Mouse (Mus musculus) limb, embryonic 12.5 days (tissue): ENCODE data around the gene D2hgdh. TPM values are rescaled to one million over a fixed set of nuclear protein-coding genes. Genes with fewer than 3 reads are reported as not detected.
"Not testable (repeated sequence)": the region's sequence is repeated elsewhere in the genome, so short reads cannot be mapped to it uniquely, and the experiment has no call there.

ENCODE experiments used
- ATAC-seq: fragments of 200-750 bp; cut with Nextera tagmentation; 2 replicates; pipeline ENCODE4 v1.8.0; 2017; ENCODE audit warnings: low read depth, moderate TSS enrichment; ENCODE audit not compliant: insufficient number of reproducible peaks, insufficient read depth, low FRiP score, low TSS enrichment
- H3K27ac ChIP-seq: fragments of 300-500 bp; sonication (generic); 2 replicates; pipeline ENCODE4 v1.5.1; 2016; ENCODE audit warnings: mild to moderate bottlenecking, moderate library complexity
- H3K27me3 ChIP-seq: fragments of 300-500 bp; sonication (generic); 2 replicates; pipeline ENCODE4 v1.6.1; 2016; ENCODE audit warnings: mild to moderate bottlenecking, moderate library complexity
- H3K36me3 ChIP-seq: fragments of 300-500 bp; sonication (generic); 2 replicates; pipeline ENCODE4 v1.6.1; 2016; ENCODE audit warnings: mild to moderate bottlenecking, moderate library complexity
- H3K4me1 ChIP-seq: fragments of 300-500 bp; sonication (generic); replicated peaks from 2 replicates; pipeline ENCODE4 v1.6.1; 2016
- H3K4me2 ChIP-seq: fragments of 300-500 bp; sonication (generic); 2 replicates; pipeline ENCODE4 v1.6.1; 2016; ENCODE audit warnings: mild to moderate bottlenecking, moderate library complexity
- H3K4me3 ChIP-seq: fragments of 300-500 bp; sonication (generic); replicated peaks from 2 replicates; pipeline ENCODE4 v1.5.1; 2016; ENCODE audit warnings: mild to moderate bottlenecking
- H3K9ac ChIP-seq: fragments of 300-500 bp; sonication (generic); replicated peaks from 2 replicates; pipeline ENCODE4 v1.6.1; 2016; ENCODE audit warnings: mild to moderate bottlenecking, moderate library complexity
- H3K9me3 ChIP-seq: fragments of 300-500 bp; sonication (generic); 2 replicates; pipeline ENCODE4 v1.6.1; 2016; ENCODE audit warnings: mild to moderate bottlenecking, moderate library complexity
- WGBS: fragments of 180-500 bp; shearing (Covaris S2); methylation state at CpG from one replicate; pipeline ENCODE4 v1.1.7; 2016; 5-methylcytosine and 5-hydroxymethylcytosine counted together
- polyA plus RNA-seq: library from polyadenylated mRNA; unstranded; fragments of >200 nt; fragmentation: Nextera tagmentation; extraction: Ambion mirVana; gene quantifications from 2 replicates; pipeline ENCODE4 v1.2.1, GENCODE M21; 2016

The D2hgdh gene
- polyA plus RNA-seq, 1 experiment from 2014 or later = 16.2 TPM

DNA sequence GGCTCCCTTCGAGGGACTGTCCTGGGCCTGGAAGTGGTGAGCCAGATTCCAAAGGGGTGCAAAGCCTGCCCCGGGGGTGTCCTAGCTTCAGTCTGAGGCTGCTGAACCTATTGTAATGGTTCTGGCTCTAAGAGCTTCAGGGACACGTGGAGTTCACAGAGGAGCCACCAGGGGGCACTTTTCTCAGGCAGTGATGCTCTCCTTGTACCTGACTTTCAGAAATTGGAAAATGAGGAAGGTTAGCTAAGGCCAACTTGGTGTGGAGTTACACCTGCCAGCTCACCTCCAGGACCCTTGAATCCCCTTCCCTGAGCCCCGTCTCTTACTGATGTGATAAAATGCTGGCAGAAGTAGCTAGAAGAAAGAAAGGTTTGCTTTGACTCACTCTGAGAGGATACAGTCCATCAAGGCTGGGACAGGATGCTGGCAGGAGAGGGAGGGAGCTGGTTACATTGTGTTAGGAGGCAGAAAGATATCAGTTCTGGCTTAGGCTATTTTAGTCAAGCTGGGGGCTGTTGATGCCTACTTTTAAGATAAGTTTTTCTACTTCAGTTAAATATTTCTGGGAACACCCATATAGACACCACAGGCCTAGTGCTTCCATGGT lies 8.1 kb downstream of the D2hgdh start:
- H3K36me3 ChIP-seq = peaks cover 28% of the 10 kb centered on the region
- 62% methylated on average over 3 of the region's 4 CpGs for WGBS

GRCm38 (mm10) chr1:93834671-93835150 lies 10.0 kb downstream of the D2hgdh start:
- Histone ChIP-seq H3K4me3 (no peak overlapping the region), H3K9me3 (no peaks in the 10 kb centered on the region), H3K9ac (no peak overlapping the region), H3K4me2 (no peak overlapping the region), H3K27me3 (no peaks in the 10 kb centered on the region), H3K4me1 (no peaks in the 10 kb centered on the region), H3K27ac (no peak overlapping the region), H3K36me3 (peaks cover 34% of the 10 kb centered on the region)
- 92% methylated on average over 7 of the region's 7 CpGs for WGBS
- no peak for ATAC-seq

More for the DNA sequence above, 8.1 kb downstream of the D2hgdh start:
- not testable (repeated sequence) for H3K4me1 ChIP-seq, H3K9ac ChIP-seq, H3K4me2 ChIP-seq, H3K4me3 ChIP-seq, H3K27me3 ChIP-seq, ATAC-seq, H3K9me3 ChIP-seq, H3K27ac ChIP-seq

GRCm38 (mm10) chr1:93835211-93835610 lies 10.5 kb downstream of the D2hgdh start:
- peak; percentile 15; the same call in 1 of the 2 replicates for ATAC-seq
- Histone ChIP-seq H3K27me3 (no peaks in the 10 kb centered on the region), H3K4me3 (no peak overlapping the region), H3K4me2 (no peak overlapping the region), H3K4me1 (no peaks in the 10 kb centered on the region), H3K9me3 (no peaks in the 10 kb centered on the region), H3K36me3 (peaks cover 34% of the 10 kb centered on the region), H3K9ac (no peak overlapping the region), H3K27ac (no peak overlapping the region)
- 90% methylated on average over 4 of the region's 4 CpGs for WGBS

GRCm38 (mm10) chr1:93835876-93836531 lies 11.3 kb downstream of the D2hgdh start:
- Histone ChIP-seq H3K4me3 (no peak overlapping the region), H3K36me3 (peaks cover 34% of the 10 kb centered on the region), H3K9me3 (no peaks in the 10 kb centered on the region), H3K4me1 (no peaks in the 10 kb centered on the region), H3K27ac (no peak overlapping the region), H3K27me3 (no peaks in the 10 kb centered on the region), H3K9ac (no peak overlapping the region), H3K4me2 (no peak overlapping the region)
- ATAC-seq = no peak
- 93% methylated on average over 6 of the region's 6 CpGs for WGBS

DNA sequence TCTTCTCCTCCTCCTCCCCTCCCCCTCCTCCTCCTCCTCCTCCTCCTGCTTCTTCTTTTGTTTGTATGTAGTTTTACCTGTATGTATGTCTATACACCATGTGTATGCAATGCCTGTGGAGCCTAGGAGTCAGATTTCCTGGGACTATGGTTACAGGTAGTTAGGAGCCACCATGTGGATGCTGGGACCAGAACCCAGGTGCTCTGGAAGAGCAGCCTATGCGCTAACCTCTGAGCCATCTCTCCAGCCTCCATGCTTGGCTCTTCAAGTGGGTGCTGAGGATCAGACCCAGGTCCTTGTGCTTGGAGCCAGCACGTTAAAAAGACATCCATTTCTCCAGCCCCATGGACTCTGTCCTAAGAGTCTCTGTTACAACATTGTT lies 11.8 kb downstream of the D2hgdh start:
- H3K27me3 ChIP-seq = no peaks in the 10 kb centered on the region
- ATAC-seq = no peak
- no peaks in the 10 kb centered on the region for H3K4me1 ChIP-seq
- H3K36me3 ChIP-seq = peaks cover 34% of the 10 kb centered on the region
- H3K9ac ChIP-seq = no peak overlapping the region
- no peak overlapping the region for H3K4me2 ChIP-seq
- H3K4me3 ChIP-seq = no peak overlapping the region
- H3K9me3 ChIP-seq = no peaks in the 10 kb centered on the region
- 90% methylated on average over 2 of the region's 2 CpGs for WGBS
- no peak overlapping the region for H3K27ac ChIP-seq

GRCm38 (mm10) chr1:93837335-93837734 lies 12.6 kb downstream of the D2hgdh start:
- H3K9me3 ChIP-seq = no peaks in the 10 kb centered on the region
- no peak for ATAC-seq

GRCm38 (mm10) chr1:93838569-93838968 lies 13.9 kb downstream of the D2hgdh start:
- H3K36me3 ChIP-seq = peaks cover 34% of the 10 kb centered on the region
- not testable (repeated sequence) for H3K4me2 ChIP-seq, H3K9ac ChIP-seq, H3K27me3 ChIP-seq, ATAC-seq, H3K27ac ChIP-seq, H3K4me3 ChIP-seq, H3K9me3 ChIP-seq, H3K4me1 ChIP-seq
- 91% methylated on average over 8 of the region's 8 CpGs for WGBS

More at GRCm38 (mm10) chr1:93837335-93837734, 12.6 kb downstream of the D2hgdh start:
- no peaks in the 10 kb centered on the region for H3K4me1 ChIP-seq
- no peak overlapping the region for H3K27ac ChIP-seq
- H3K36me3 ChIP-seq = peaks cover 34% of the 10 kb centered on the region
- no peak overlapping the region for H3K4me2 ChIP-seq
- no peaks in the 10 kb centered on the region for H3K27me3 ChIP-seq
- no peak overlapping the region for H3K4me3 ChIP-seq
- H3K9ac ChIP-seq = no peak overlapping the region
- 91% methylated on average over 8 of the region's 8 CpGs for WGBS

DNA sequence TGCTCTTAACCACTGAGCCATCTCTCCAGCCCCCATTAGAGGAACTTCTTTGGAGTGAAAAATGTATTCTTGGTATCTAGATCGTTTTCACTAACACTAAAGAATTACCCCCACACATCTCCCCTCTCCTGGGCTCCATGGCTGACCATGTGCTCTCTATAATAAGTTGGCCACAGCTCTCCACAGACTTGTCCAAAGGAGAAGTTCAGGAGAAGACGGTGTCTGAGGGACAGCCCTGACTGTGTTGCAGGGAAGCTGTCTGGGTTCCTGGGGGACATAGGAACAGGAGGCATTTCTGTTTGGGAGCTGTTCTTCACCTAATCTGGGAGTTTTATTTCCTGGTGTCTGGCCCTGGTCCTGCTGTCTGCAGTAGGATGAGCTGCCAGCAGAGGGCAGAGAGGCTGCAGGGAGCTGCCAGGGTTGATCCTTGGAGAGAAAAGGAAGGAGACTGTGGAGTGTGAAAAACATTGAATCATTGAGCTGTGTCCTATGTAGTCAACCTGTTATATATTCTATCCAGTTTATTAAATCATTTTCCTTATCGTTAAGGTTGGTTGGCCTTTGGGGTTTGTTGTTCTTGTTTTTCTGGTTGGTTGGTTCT lies 21.2 kb downstream of the D2hgdh start:
- H3K36me3 ChIP-seq, H3K4me2 ChIP-seq, H3K4me1 ChIP-seq, H3K4me3 ChIP-seq, H3K9me3 ChIP-seq, ATAC-seq, H3K27me3 ChIP-seq, H3K27ac ChIP-seq, H3K9ac ChIP-seq: not testable (repeated sequence)
- 69% methylated on average over 1 of the region's 3 CpGs for WGBS

DNA sequence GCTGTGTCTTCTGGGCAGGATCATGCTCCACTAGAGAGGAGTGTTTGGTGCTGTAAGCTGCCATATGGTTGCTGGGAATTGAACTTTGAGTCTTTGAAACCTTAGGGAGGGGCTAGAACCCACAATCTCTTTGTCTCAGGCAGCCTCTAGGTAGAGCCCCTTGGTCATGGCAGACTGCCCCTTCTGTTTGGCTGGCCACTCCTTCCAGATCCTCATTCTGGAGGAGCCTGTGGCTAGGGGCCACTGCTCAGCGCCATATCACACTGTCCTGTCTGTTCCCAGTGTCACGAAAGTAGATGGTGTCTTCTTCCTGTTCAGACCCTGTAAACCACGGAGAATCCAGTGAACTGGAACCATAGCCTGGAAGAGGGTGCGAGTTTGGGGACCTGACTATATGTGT lies 31.1 kb downstream of the D2hgdh start:
- not testable (repeated sequence) for H3K4me2 ChIP-seq, H3K4me1 ChIP-seq, H3K9me3 ChIP-seq, H3K4me3 ChIP-seq, H3K9ac ChIP-seq, ATAC-seq, H3K27ac ChIP-seq, H3K36me3 ChIP-seq, H3K27me3 ChIP-seq
- WGBS = 79% methylated on average over 4 of the region's 4 CpGs

- H3K27ac ChIP-seq = no peak overlapping the region
- 79% methylated on average over 6 of the region's 6 CpGs for WGBS
Observed at GRCm38 (mm10) chr1:93857370-93857769, 32.7 kb downstream of the D2hgdh start.

DNA sequence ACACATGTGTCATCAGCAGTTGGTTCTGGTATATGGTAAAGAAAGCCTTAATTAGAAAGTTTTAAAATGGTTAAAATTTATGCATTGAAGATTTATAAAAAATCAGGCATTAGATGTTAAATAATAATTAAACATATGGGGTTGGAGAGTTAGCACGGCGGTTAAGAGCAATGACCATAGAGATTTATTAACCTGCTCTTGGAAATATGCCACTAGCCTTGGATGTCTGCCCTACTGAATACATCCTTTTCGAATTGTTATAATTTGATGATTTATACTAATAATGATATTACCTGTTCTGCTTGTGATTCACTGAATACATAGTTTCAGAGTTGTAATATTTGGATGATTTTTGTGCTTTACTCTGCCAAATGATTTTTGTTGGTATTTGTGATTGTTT lies 33.3 kb downstream of the D2hgdh start:
- Histone ChIP-seq H3K9ac (no peak overlapping the region), H3K4me2 (no peak overlapping the region), H3K27me3 (no peaks in the 10 kb centered on the region), H3K4me1 (no peaks in the 10 kb centered on the region), H3K4me3 (no peak overlapping the region), H3K27ac (no peak overlapping the region), H3K36me3 (no peaks in the 10 kb centered on the region), H3K9me3 (no peaks in the 10 kb centered on the region)
- ATAC-seq = no peak
- 82% methylated on average over 3 of the region's 3 CpGs for WGBS

More at GRCm38 (mm10) chr1:93857370-93857769, 32.7 kb downstream of the D2hgdh start:
- Histone ChIP-seq H3K4me1 (no peaks in the 10 kb centered on the region), H3K36me3 (no peaks in the 10 kb centered on the region), H3K9me3 (no peaks in the 10 kb centered on the region), H3K4me2 (no peak overlapping the region), H3K27me3 (no peaks in the 10 kb centered on the region), H3K9ac (no peak overlapping the region), H3K4me3 (no peak overlapping the region)
- no peak for ATAC-seq
